Mouse (Mus musculus) stomach, embryonic 14.5 days (tissue): ENCODE measurements around the gene Cd5. TPM values are rescaled to one million over a fixed set of nuclear protein-coding genes. Genes with fewer than 3 reads are reported as not detected.

Experiments used
- ATAC-seq: fragments of 200-750 bp; cut with Nextera tagmentation; 2 replicates; pipeline ENCODE4 v1.8.0; 2017; ENCODE audit warnings: low read depth, moderate TSS enrichment; ENCODE audit not compliant: insufficient number of reproducible peaks, insufficient read depth, low FRiP score
- H3K27ac ChIP-seq: fragments of 300-500 bp; sonication (generic); 2 replicates; pipeline ENCODE4 v1.5.1; 2014; ENCODE audit warnings: mild to moderate bottlenecking, low read length, moderate library complexity, mixed read lengths
- H3K27me3 ChIP-seq: fragments of 300-500 bp; sonication (generic); 2 replicates; pipeline ENCODE4 v1.6.1; 2014; ENCODE audit warnings: low read length, control low read depth, mixed read lengths; ENCODE audit not compliant: control insufficient read depth, insufficient read depth
- H3K36me3 ChIP-seq: fragments of 300-500 bp; sonication (generic); 2 replicates; pipeline ENCODE4 v1.6.1; 2014; ENCODE audit warnings: mild to moderate bottlenecking, control low read depth, low read length, moderate library complexity, mixed read lengths; ENCODE audit not compliant: control insufficient read depth, insufficient read depth
- H3K4me1 ChIP-seq: fragments of 300-500 bp; sonication (generic); 2 replicates; pipeline ENCODE4 v1.6.1; 2014; ENCODE audit warnings: low read length, control low read depth, mixed read lengths; ENCODE audit not compliant: control insufficient read depth, insufficient read depth
- H3K4me2 ChIP-seq: fragments of 300-500 bp; sonication (generic); replicated peaks from 2 replicates; pipeline ENCODE4 v1.6.1; 2014; ENCODE audit warnings: low read depth, low read length, control low read depth
- H3K4me3 ChIP-seq: fragments of 300-500 bp; sonication (generic); 2 replicates; pipeline ENCODE4 v1.5.1; 2014; ENCODE audit warnings: low read depth, low read length, control low read depth
- H3K9ac ChIP-seq: fragments of 300-500 bp; sonication (generic); replicated peaks from 2 replicates; pipeline ENCODE4 v1.6.1; 2014; ENCODE audit warnings: low read depth, mild to moderate bottlenecking, control low read depth, low read length, moderate library complexity, mixed read lengths
- H3K9me3 ChIP-seq: fragments of 300-500 bp; sonication (generic); 2 replicates; pipeline ENCODE4 v1.6.1; 2016; ENCODE audit warnings: low read depth, low read length, control low read depth; ENCODE audit not compliant: control insufficient read depth
- WGBS: fragments of 180-500 bp; shearing (Covaris S2); extraction: QIAGEN DNeasy Blood & Tissue Kit; methylation state at CpG from one replicate; pipeline ENCODE4 v1.1.7; 2014; 5-methylcytosine and 5-hydroxymethylcytosine counted together
- polyA plus RNA-seq: library from polyadenylated mRNA; unstranded; fragments of >200 nt; fragmentation: Nextera tagmentation; extraction: Ambion mirVana; gene quantifications from 2 replicates; pipeline ENCODE4 v1.2.1, GENCODE M21; 2014

Gene Cd5
- polyA plus RNA-seq, 1 experiment from 2014 or later = 2.1 TPM

DNA sequence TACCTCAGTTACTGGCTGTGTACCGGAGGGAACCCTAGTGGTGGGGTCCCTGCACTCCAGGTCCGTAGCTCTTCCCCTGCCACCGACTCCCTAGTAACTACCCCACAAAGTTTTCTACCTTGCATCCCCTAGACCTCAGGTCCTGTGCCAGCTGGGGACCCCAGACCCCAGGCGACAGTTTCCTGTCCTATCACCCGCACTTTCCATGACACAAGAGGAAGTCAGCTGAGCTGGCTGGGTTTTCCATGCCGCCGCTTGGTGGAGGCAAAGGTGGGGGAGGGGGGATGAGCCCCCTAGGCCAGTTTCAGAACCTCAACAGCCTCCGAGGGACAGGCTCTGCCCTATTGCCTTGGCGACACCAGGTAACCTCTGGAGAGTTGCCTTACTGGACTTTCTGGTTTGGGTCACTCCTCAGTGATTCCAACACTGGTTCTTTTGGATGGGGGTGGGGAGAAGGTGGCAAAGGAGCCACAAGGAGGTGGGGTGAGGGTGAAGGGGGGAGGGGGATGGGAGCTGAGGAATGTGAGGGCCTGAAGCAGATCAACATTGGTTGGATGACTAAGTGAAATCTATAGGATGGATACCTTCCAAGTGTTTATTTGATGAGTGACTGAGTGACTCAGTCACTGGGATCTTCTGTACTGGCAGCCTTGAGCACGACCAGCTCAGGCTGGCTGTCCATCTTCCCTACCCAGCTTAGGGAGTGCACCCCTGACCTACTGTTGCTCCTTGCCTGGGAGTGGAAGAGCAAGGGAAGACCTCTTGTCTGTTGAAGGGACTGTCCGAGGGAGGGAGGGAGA, 2.0 kb upstream of the Cd5 start:
- Histone ChIP-seq H3K4me2 (no peak overlapping the region), H3K27ac (no peak overlapping the region), H3K9me3 (no peaks in the 10 kb centered on the region), H3K4me1 (no peaks in the 10 kb centered on the region), H3K9ac (no peak overlapping the region), H3K27me3 (no peaks in the 10 kb centered on the region), H3K36me3 (no peaks in the 10 kb centered on the region), H3K4me3 (no peak overlapping the region)
- WGBS = 26% methylated on average over 11 of the region's 11 CpGs
- ATAC-seq = 0 out of 2 replicates have a peak, but pooled peaks have one; percentile 18

DNA sequence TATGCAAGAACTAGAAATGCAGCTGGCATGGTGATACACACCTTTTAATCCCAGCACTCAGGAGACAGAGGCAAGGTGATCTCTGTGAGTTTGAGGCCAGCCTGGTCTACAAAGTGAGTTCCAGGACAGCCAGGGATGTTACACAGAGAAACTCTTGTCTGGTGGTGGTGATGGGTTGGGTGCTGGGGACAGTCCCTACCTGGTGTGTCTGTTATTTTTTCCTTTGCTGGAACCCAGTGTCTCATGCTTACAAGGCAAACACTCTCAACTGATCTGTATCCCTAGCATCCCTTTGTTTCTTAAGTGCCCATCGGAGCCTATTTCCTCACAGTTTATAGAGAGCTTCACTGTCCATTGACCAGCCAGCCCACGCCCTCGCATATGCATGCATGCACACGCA, 1.1 kb upstream of the Cd5 start:
- Histone ChIP-seq H3K9ac (no peak overlapping the region), H3K27me3 (no peaks in the 10 kb centered on the region), H3K9me3 (no peaks in the 10 kb centered on the region), H3K4me3 (no peak overlapping the region), H3K4me1 (no peaks in the 10 kb centered on the region), H3K27ac (no peak overlapping the region), H3K36me3 (no peaks in the 10 kb centered on the region), H3K4me2 (no peak overlapping the region)
- 90% methylated on average over 4 of the region's 4 CpGs for WGBS
- ATAC-seq = no peak

DNA sequence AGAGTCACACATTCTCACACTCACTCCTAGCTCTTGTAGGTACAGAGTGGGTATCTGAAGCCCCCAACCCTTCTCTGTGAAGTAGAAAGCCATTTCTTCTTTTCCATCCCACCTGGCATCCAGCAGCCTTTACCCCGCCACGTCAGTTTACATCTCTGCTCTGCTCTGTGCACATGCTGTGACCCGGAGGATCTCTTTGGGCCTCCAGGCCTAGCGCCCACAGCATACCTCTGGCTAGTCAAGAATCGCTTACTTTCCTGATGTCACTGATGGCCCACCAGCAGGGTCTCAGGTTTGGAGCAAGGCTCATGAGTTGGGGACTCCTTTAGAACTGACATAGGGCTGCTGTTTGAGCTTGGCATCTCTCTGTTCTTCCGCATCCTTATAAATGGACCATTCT, 764 bp downstream of the Cd5 start:
- Histone ChIP-seq H3K4me2 (no peak overlapping the region), H3K4me3 (no peak overlapping the region), H3K9ac (no peak overlapping the region), H3K27me3 (no peaks in the 10 kb centered on the region), H3K27ac (no peak overlapping the region), H3K9me3 (no peaks in the 10 kb centered on the region), H3K4me1 (no peaks in the 10 kb centered on the region), H3K36me3 (no peaks in the 10 kb centered on the region)
- ATAC-seq = no peak
- WGBS = 85% methylated on average over 6 of the region's 6 CpGs

DNA sequence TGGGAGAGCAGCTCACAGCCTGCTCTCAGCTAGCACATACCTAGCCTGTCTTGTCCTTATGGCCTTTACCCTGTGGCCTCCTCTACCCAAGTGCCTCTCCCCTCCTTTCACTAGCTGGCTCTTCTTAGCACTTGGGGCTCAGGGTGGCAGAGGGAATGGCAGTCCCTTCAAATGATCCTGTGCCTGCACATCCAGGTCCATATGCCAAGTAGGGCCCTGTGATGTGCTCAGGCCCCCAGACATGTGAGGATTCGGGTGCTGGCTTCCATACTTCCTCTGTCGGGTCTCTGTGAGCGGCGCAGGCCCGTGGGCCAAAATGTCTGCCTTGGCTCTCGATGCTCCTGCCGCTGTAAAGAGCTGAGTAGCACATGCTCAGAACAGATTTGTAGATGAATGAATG, 2.9 kb downstream of the Cd5 start:
- Histone ChIP-seq H3K4me3 (no peak overlapping the region), H3K9ac (no peak overlapping the region), H3K27me3 (no peaks in the 10 kb centered on the region), H3K4me1 (no peaks in the 10 kb centered on the region), H3K27ac (no peak overlapping the region), H3K36me3 (no peaks in the 10 kb centered on the region), H3K9me3 (no peaks in the 10 kb centered on the region), H3K4me2 (no peak overlapping the region)
- no peak for ATAC-seq
- WGBS = 87% methylated on average over 7 of the region's 7 CpGs

DNA sequence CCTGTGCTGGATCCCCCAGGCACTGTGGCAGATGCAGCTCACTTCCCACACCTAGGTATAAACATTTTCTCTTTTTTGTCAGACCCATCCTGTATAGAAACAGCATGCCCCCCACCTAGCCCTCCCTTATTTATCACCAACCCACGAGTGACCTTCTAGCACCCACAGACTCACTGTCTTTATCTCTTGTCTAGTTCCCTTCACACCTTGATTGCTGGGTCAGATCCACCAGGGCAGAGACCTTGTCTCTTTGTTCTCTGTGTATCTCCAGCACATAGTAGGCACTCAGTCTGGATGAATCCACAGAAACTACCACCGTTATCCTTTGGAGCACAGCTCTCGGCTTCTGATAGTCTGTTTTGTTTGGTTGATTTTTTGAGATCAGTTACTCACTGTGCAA, 3.7 kb downstream of the Cd5 start:
- no peaks in the 10 kb centered on the region for H3K36me3 ChIP-seq
- H3K27me3 ChIP-seq = no peaks in the 10 kb centered on the region
- H3K4me3 ChIP-seq = no peak overlapping the region
- ATAC-seq = no peak
- no peak overlapping the region for H3K4me2 ChIP-seq
- H3K9ac ChIP-seq = no peak overlapping the region
- WGBS = 83% methylated on average over 3 of the region's 3 CpGs
- no peaks in the 10 kb centered on the region for H3K9me3 ChIP-seq
- no peak overlapping the region for H3K27ac ChIP-seq
- H3K4me1 ChIP-seq = no peaks in the 10 kb centered on the region

DNA sequence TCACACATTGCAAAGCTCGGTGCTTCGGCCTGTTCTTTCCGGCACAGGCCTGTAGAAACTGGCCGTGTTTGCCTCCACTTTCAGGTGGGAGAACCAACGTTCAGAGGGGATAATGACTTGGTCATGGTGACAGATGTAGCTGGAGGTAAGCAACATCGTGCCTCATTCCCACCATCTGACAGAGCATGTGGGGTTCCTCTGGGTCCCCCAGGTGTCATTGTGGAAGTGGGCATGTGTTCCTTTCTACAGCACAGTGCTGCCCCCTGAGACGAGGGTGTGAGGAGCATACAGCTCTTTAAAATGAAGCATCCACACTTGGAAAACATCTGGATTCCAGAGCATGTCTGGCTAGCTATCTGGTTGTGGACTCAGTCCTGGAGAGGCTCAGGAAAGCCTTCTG, 4.2 kb downstream of the Cd5 start:
- ATAC-seq = no peak
- H3K4me2 ChIP-seq = no peak overlapping the region

DNA sequence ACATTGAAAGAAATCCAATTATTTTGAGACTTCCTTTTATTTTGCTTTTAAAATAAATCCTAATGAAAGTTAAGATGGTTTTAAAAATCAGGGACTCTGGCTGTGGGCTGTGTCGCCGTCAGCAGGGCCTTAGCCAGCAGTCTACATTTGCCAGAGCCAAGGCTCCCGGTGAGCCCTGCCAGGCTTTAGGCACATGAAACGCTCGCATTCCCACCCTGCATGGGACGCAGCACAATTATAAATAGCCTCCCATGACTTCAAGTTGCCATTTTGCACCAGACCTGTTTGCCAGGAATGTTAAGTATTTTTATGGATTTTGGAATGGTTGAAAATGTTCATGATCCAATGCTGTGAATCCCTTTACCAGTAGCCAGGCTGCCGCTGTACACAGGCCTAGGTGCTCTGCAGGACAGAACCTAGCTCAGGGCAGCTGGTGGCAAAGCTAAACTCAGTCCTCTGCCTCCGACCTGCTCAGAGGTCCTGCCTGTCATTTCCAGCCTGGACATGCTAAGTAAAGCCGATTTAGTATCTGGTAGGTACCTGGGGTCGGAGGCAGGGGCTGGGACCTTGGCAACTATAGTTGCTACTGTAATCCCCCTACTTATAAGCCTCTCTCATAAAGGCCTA, 5.2 kb downstream of the Cd5 start:
- Histone ChIP-seq H3K9me3 (no peaks in the 10 kb centered on the region), H3K9ac (no peak overlapping the region), H3K4me1 (no peaks in the 10 kb centered on the region), H3K4me3 (no peak overlapping the region), H3K36me3 (no peaks in the 10 kb centered on the region), H3K4me2 (no peak overlapping the region), H3K27ac (no peak overlapping the region), H3K27me3 (no peaks in the 10 kb centered on the region)
- no peak for ATAC-seq
- WGBS = 75% methylated on average over 10 of the region's 10 CpGs

More for the DNA sequence above, 4.2 kb downstream of the Cd5 start:
- no peak overlapping the region for H3K27ac ChIP-seq
- no peaks in the 10 kb centered on the region for H3K27me3 ChIP-seq
- H3K4me1 ChIP-seq = no peaks in the 10 kb centered on the region
- 79% methylated on average over 7 of the region's 7 CpGs for WGBS
- no peak overlapping the region for H3K4me3 ChIP-seq
- H3K9me3 ChIP-seq = no peaks in the 10 kb centered on the region
- H3K9ac ChIP-seq = no peak overlapping the region
- H3K36me3 ChIP-seq = no peaks in the 10 kb centered on the region

DNA sequence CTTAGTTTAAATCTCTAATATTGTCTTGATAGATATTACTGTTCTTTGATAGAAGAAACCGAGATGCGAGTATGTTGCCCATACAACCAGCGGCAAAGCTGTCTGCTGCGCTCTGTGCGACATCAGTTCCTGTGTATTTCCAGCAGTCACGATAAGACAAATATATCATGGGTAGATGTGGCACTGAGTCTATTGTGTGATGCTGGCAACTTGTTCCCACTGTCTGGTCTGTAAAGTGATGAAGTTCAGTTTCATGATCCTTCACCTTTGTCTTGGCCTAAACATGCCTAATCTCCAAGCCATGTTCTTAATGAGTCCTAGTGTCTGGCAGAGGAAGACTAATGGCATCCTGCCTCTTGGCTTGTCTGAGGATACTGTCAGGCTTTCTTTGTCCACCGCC, 6.1 kb downstream of the Cd5 start:
- Histone ChIP-seq H3K4me3 (no peak overlapping the region), H3K27me3 (no peaks in the 10 kb centered on the region), H3K4me2 (no peak overlapping the region), H3K36me3 (no peaks in the 10 kb centered on the region), H3K4me1 (no peaks in the 10 kb centered on the region), H3K9ac (no peak overlapping the region), H3K27ac (no peak overlapping the region), H3K9me3 (no peaks in the 10 kb centered on the region)
- WGBS = 88% methylated on average over 7 of the region's 7 CpGs
- no peak for ATAC-seq
